Comparison of ENCODE assay signal across 22 mouse cellular contexts in the genomic region with DNA sequence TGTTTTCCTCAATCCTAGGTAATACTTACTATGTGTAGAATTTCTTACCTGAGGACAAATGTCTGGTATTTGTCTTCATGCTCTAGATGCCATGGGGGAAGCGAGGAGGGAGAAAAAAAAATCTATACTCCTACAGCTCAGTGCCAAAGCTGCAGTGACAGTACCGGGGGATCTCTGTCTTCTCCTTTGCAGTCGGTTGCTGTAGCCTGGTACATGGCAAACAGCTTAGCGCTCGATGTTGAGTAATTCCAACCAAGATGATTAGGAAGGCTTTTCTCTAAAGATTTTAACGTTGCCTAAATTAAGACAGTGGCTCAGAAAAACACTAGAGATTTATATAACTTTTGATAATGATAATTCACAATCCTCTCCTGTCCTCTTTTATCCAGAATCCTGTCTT.
"Had no signal": no experiment of that assay in that cellular context is flagged by ENCODE, and none has a peak within 500 bp of the region (broad histone marks: within the 10 kb centered on the region; RNA-seq: fewer than 3 reads in every experiment).

No protein-coding gene starts in this region.

- H3K4me2 ChIP-seq: heart, embryonic 11.5 days; heart, embryonic 13.5 days; heart, embryonic 15.5 days; hindbrain, embryonic 13.5 days; hindbrain, embryonic 15.5 days; limb, embryonic 13.5 days; limb, embryonic 15.5 days; liver, embryonic 12.5 days had no signal

- H3K9ac ChIP-seq: forebrain, postnatal 0 days; heart, embryonic 13.5 days; heart, embryonic 15.5 days; hindbrain, embryonic 13.5 days; hindbrain, embryonic 15.5 days; limb, embryonic 13.5 days; limb, embryonic 15.5 days; liver, embryonic 12.5 days; liver, embryonic 14.5 days had no signal

- H3K27ac ChIP-seq: heart, adult 2 months; limb, embryonic 13.5 days; limb, embryonic 15.5 days; liver, embryonic 12.5 days; liver, embryonic 14.5 days had no signal

- H3K4me1 ChIP-seq: liver, embryonic 12.5 days had no signal

- DNase-seq: gastrocnemius, postnatal 14 days; gastrocnemius, postnatal 36 days; heart, adult 11 months; heart, adult 2 months; heart, postnatal 14 days; heart, postnatal 36 days; kidney, adult 11 months; kidney, postnatal 10 days; kidney, postnatal 36 days; left cerebral cortex, postnatal 4 days had no signal

- ATAC-seq: hindbrain, postnatal 0 days; intestine, embryonic 16.5 days; liver, embryonic 12.5 days had no signal

- H3K27me3 ChIP-seq: heart, embryonic 13.5 days; heart, embryonic 15.5 days; hindbrain, embryonic 13.5 days; hindbrain, embryonic 15.5 days; limb, embryonic 13.5 days; limb, embryonic 15.5 days; liver, embryonic 12.5 days had no signal

- H3K4me3 ChIP-seq: heart, adult 2 months; heart, embryonic 13.5 days; heart, embryonic 15.5 days; hindbrain, embryonic 13.5 days; hindbrain, embryonic 15.5 days; limb, embryonic 13.5 days; limb, embryonic 15.5 days; liver, embryonic 12.5 days had no signal

- H3K9me3 ChIP-seq: heart, embryonic 13.5 days; heart, embryonic 15.5 days; hindbrain, embryonic 13.5 days; hindbrain, embryonic 15.5 days; limb, embryonic 13.5 days; limb, embryonic 15.5 days; liver, embryonic 12.5 days had no signal

- H3K36me3 ChIP-seq: hindbrain, embryonic 13.5 days; hindbrain, embryonic 15.5 days; limb, embryonic 13.5 days; limb, embryonic 15.5 days had no signal
